Mouse (Mus musculus): Measurements from ENCODE around the gene Adora1. TPM values are rescaled to one million over a fixed set of nuclear protein-coding genes. Genes with fewer than 3 reads are reported as not detected.

Gene Adora1
- total RNA-seq, 2 experiments from 2014 or later = 169 to 185 TPM

GRCm38 (mm10) chr1:134168985-134169697 lies 66.1 kb downstream of the Adora1 start:
- intact Hi-C loops (cut with DNase I) = no loop called here
- no peak for DNase-seq (ENCODE audit: low spot score in 2 of 2)

- DNase-seq (ENCODE audit: low spot score in 2 of 2) = no peak
- intact Hi-C loops (cut with DNase I) = no loop called here
Measured at GRCm38 (mm10) chr1:134168567-134168966, 66.7 kb downstream of the Adora1 start.

GRCm38 (mm10) chr1:134167416-134168305 lies 67.6 kb downstream of the Adora1 start:
- no peak for DNase-seq (ENCODE audit: low spot score in 2 of 2)
- intact Hi-C loops (cut with DNase I) = no loop called here

GRCm38 (mm10) chr1:134166547-134166946 lies 68.7 kb downstream of the Adora1 start:
- intact Hi-C loops (cut with DNase I) = no loop called here
- DNase-seq (ENCODE audit: low spot score in 2 of 2) = no peak

GRCm38 (mm10) chr1:134164454-134164853 lies 70.8 kb downstream of the Adora1 start:
- no peak for DNase-seq (ENCODE audit: low spot score in 2 of 2)
- intact Hi-C loops (cut with DNase I) = no loop called here

GRCm38 (mm10) chr1:134163476-134163875 lies 71.8 kb downstream of the Adora1 start:
- DNase-seq (ENCODE audit: low spot score in 2 of 2) = no peak
- intact Hi-C loops (cut with DNase I) = no loop called here

- intact Hi-C loops (cut with DNase I) = no loop called here
- DNase-seq (ENCODE audit: low spot score in 2 of 2) = no peak
Measured at GRCm38 (mm10) chr1:134162510-134163225, 72.6 kb downstream of the Adora1 start.

GRCm38 (mm10) chr1:134161399-134161798 lies 73.8 kb downstream of the Adora1 start:
- intact Hi-C loops (cut with DNase I) = no loop called here
- no peak for DNase-seq (ENCODE audit: low spot score in 2 of 2)

GRCm38 (mm10) chr1:134160404-134160803 lies 74.8 kb downstream of the Adora1 start:
- intact Hi-C loops (cut with DNase I) = no loop called here
- no peak for DNase-seq (ENCODE audit: low spot score in 2 of 2)

- DNase-seq (ENCODE audit: low spot score in 2 of 2) = no peak
- intact Hi-C loops (cut with DNase I) = loop anchor here (5.0 kb wide), 1 partner anchor 43 kb away; no protein-coding TSS in a partner anchor
Measured at GRCm38 (mm10) chr1:134154655-134155054, 80.6 kb downstream of the Adora1 start.

GRCm38 (mm10) chr1:134154121-134154520 lies 81.1 kb downstream of the Adora1 start:
- intact Hi-C loops (cut with DNase I) = loop anchor here (5.0 kb wide), 1 partner anchor 43 kb away; no protein-coding TSS in a partner anchor
- DNase-seq (ENCODE audit: low spot score in 2 of 2) = no peak

- DNase-seq (ENCODE audit: low spot score in 2 of 2) = no peak
- intact Hi-C loops (cut with DNase I) = loop anchor here (5.0 kb wide), 1 partner anchor 44 kb away; no protein-coding TSS in a partner anchor
Measured at GRCm38 (mm10) chr1:134152626-134153590, 82.3 kb downstream of the Adora1 start.

- DNase-seq (ENCODE audit: low spot score in 2 of 2) = peak; percentile 76 to 87
- intact Hi-C loops (cut with DNase I) = loop anchor here (2.0 to 5.0 kb wide), 3 partner anchors 45 to 181 kb away; partner anchors contain the start of gene Ppfia4
Measured at GRCm38 (mm10) chr1:134151655-134152412, 83.4 kb downstream of the Adora1 start.

GRCm38 (mm10) chr1:134150745-134151144 lies 84.5 kb downstream of the Adora1 start:
- intact Hi-C loops (cut with DNase I) = loop anchor here (2.0 to 5.0 kb wide), 3 partner anchors 47 to 182 kb away; partner anchors contain the start of gene Ppfia4
- no peak for DNase-seq (ENCODE audit: low spot score in 2 of 2)

- intact Hi-C loops (cut with DNase I) = loop anchor here (2.0 to 5.0 kb wide), 3 partner anchors 47 to 183 kb away; partner anchors contain the start of gene Ppfia4
- no peak for DNase-seq (ENCODE audit: low spot score in 2 of 2)
Measured at GRCm38 (mm10) chr1:134150076-134150475, 85.2 kb downstream of the Adora1 start.
